Mouse (Mus musculus): ENCODE measurements around the gene Spsb1.

DNA sequence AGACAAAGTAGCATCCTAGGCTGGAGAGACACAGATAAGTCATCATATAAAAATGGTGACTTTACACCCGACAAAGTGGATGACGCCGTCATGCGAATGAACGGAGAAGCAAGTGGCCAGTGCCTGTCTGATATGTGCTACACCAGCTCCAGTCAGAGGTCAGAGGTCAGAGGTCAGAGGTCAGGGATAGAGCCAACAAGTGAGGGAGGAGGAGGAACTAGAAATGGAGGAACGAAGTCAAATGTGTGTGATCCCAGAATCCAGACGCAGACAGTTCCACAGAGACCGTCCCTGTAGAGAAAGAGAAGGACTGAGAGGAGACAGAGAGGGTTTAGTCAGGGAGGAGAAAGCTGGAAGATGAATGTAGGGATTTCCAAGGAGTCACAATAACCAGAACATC lies 103.3 kb downstream of the Spsb1 start:
- TF ChIP-seq CTCF (IDR thresholded peaks at IDR 0.05; ENCODE audit: extremely low read depth, insufficient read depth, low read length), result no peak
- no peak for TF ChIP-seq POLR2A (IDR thresholded peaks at IDR 0.05; ENCODE audit: extremely low read depth, insufficient read depth, low read length)

Data from cortical plate, adult 2 months (tissue).